Mouse (Mus musculus) cerebellum, adult 11-12 months (tissue): ENCODE measurements around the gene Timm8a2.
"Not testable (repeated sequence)": the region's sequence is repeated elsewhere in the genome, so short reads cannot be mapped to it uniquely, and the experiment has no call there.

Experiments used
- DNase-seq: peaks from one replicate; pipeline ENCODE4 v3.0.0; 2022

The Timm8a2 gene

DNA sequence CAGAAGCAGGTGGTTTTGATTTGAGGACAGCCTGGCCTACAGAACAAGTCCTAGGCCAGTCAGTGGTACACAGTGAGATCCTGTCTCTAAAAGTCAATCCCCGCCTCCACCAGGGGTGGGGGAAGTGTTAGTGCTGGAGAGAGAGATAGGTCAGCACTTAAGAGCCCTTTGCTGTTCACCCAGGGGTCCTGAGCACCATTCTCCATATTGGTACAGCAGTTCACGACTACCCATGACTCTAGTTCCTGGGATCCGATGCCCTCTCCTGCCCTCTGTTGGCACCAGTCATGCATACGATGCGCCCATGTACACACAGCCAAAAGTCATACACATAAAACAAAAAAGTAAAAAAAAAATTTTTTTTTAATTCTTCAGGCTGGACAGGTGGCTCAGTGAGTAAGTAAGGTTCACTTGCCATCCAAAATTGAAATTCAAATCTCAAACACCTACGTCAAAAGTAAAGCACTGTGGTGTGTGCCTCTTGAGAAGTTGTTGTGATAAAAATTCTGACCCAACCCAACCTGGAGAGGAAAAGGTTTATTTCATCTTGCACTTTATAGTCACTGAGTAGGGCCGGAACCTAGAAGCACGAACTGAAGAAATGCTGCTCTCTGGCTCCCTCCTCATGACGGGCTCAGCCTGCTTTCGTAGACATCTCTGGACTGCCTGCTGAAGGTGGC lies 28.1 kb downstream of the Timm8a2 start:
- no peak for DNase-seq

DNA sequence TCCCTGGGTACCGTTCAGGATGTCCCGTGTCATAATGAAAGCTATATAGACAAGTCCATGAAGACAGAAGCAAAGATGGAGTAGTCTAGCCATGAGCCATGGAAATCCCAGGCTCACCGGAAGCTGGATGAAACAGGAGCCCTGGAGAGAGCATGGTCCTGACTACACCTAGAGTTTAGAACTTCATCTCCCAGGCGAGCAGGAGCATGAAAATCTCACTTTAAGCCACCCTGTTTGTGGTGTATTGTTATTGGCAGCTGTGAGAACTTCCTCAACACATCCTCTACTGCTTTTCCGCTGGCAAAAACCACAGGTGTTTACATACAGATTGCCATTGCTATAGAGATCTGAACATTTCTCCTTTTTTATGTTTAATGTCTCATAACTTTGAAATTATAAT lies 29.1 kb downstream of the Timm8a2 start:
- no peak for DNase-seq

DNA sequence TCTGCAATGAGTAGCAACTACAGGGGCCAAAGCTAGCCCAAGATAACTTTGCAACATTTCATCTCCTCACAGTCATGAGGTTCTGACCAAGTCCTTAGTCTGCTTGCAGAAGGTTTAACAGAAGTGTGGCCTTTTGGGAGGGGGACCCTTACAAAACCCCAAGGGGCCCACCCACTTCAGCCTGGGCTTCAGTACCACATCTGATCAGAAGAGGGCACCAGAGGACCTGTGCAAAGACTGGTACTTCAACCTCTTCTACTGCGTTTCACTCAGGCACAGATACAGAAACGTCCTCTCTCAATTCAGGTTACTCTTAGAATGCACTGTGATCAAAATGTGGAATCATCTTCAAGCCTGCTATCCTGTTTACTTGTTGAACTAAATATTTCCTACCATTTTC lies 30.0 kb downstream of the Timm8a2 start:
- DNase-seq: peak; percentile 20

DNA sequence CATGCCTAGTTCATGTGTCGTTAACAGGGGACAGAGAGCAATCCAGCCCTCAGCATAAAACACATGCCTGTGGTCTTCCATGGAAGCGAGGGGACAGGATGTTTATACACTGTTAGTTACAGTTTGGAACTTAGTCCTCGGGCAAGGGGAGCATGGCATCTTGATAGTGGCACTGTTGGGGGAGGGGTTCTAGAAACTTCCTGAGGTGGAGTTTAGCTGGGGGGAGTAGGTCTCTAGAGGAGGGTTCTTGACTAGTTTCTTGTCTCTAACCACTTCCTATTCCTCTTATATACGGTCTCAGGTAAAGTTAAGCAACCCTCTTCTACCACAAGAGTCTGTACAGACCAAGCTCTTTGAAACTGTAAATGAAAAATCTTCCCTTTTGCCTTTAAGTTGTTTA lies 31.8 kb downstream of the Timm8a2 start:
- no peak for DNase-seq

GRCm38 (mm10) chr14:122068036-122068435 lies 33.6 kb downstream of the Timm8a2 start:
- not testable (repeated sequence) for DNase-seq

DNA sequence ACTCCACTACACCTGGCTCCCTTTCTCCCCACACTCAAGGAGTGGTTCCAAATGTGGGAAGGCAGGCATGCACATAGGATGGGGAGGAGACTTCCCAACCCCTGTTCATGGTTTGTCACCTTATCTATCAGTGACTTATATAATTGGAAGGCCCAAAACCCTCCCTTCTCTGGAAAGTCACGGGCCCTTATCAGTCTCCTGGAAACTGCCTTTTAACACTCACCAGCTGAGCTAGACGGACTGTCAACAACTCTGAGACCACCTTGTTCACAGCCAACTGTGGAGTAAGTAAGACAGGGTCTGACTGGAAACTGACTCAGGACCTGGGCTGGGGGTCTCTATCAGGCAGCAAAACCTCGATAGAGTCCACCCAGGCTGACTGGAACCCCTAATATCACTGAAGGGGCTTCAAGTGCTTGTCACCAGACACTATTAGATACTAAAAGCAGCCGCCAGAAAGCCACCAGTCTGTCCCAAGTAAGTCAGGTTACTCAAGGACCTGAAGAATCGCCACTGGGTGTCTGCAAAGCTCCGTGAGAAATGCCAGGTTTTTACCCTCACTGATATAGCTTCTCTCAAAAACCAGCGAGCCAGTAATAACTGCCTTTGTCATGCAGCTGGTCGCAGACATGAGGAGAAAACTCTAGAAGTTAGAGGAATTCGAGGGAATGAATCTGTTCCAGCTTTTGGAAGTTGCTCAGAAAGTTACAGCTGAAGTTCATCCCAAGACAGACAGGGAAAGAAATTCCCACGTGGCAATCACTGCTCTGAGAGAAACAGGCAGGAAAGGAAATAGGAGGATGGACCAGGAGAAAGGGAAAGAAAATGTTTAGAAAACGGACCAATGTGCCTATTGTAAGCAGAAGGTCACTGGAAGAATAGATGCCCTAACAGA lies 34.6 kb downstream of the Timm8a2 start:
- DNase-seq: no peak

DNA sequence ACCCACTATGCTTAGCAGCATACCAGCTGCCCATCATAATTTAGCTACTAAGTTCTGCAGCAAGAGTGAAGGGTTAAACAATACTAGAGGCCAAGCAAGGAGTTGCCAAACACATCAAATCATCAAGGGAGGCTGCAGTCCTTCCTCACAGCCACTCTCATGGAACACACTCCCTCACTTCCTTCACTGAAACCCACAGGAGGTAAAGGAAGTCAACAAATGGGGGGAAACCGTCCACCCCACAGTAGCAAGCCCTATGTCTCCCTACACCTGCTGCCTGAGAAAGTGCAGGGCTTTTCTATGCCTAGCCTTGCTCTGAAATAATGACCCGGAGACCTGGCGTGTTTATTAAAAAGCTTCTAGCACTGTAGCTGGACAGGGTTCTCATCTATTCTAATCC lies 35.5 kb downstream of the Timm8a2 start:
- DNase-seq: no peak

GRCm38 (mm10) chr14:122073422-122073821 lies 38.9 kb downstream of the Timm8a2 start:
- DNase-seq: no peak

- no peak for DNase-seq
Measured at GRCm38 (mm10) chr14:122074360-122074759, 39.9 kb downstream of the Timm8a2 start.

GRCm38 (mm10) chr14:122075485-122076200 lies 41.2 kb downstream of the Timm8a2 start:
- DNase-seq: no peak

DNA sequence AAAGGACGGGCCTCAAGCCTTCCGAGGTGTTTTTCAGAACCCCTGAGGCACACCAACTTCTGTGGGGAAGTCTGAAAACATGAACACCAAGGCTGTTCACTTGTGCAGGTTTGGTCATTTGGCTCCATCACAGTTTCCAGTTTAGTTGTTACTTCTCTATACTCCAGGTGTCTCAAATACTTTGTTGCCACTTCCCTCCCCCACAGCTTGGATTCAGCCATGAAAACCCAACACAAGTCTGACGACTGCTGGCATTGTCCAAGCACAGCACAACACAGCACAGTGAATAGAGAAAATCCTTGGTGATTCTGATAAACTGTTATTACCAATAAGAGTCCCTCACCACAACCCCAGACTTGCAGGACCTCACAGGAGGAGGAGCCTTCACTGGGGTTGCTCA lies 42.5 kb downstream of the Timm8a2 start:
- no peak for DNase-seq

- DNase-seq: peak; percentile 15
Measured at GRCm38 (mm10) chr14:122079428-122079827, 45.0 kb downstream of the Timm8a2 start.

- no peak for DNase-seq
Measured at GRCm38 (mm10) chr14:122079921-122080320, 45.4 kb downstream of the Timm8a2 start.

DNA sequence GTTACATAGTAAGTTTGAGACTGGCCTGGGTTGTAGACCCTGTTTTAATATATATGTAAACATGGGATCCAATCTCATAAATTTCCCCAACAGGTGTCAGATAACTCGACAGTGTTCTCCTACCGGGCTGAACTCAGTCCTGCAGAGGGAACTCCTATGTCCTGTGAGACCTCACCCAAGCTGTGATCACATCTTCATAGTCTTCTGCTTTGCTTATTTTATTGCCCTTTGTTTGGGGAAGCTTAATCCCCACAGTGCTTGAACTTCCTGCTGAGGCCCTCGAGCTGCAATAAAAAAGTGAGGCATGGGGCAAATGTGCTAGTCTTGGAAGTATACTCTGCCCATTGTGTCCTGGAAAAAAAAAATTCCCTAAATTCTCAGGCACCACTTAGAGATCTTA lies 46.8 kb downstream of the Timm8a2 start:
- DNase-seq: no peak

DNA sequence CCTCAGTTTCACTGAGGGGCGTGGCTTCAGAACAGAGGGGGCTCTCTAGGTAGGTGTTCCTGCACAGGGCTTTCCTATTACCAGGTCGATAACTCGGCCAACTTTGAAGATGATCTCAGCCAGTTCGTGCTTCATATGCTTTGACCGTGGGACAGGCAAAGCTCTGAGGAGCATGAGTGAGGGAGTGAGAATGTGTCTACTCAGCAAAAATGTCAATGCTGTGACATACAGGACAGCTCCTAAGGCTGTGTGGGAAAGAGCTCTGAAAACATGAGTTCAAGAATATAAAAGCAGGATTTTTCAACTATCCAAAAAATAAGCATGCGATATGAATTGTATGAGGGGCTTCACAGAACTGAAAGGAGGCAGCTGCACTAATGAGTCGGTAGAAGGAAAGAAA lies 49.0 kb downstream of the Timm8a2 start:
- DNase-seq: no peak

- no peak for DNase-seq
Measured at GRCm38 (mm10) chr14:122087956-122088355, 53.5 kb downstream of the Timm8a2 start.
